Mouse (Mus musculus) adrenal gland, postnatal 14 days (tissue): ENCODE data around the gene Sspo. TPM values are rescaled to one million over a fixed set of nuclear protein-coding genes. Genes with fewer than 3 reads are reported as not detected.

Experiments used
- DNase-seq: peaks from one replicate; pipeline ENCODE4 v3.0.0; 2021; ENCODE audit warnings: mixed read lengths
- total RNA-seq: library from RNA; stranded (reverse); gene quantifications from 2 replicates; pipeline ENCODE4 v1.2.3, GENCODE M21; 2021

Gene Sspo
- total RNA-seq, 1 experiment from 2014 or later = 2.6 TPM

DNA sequence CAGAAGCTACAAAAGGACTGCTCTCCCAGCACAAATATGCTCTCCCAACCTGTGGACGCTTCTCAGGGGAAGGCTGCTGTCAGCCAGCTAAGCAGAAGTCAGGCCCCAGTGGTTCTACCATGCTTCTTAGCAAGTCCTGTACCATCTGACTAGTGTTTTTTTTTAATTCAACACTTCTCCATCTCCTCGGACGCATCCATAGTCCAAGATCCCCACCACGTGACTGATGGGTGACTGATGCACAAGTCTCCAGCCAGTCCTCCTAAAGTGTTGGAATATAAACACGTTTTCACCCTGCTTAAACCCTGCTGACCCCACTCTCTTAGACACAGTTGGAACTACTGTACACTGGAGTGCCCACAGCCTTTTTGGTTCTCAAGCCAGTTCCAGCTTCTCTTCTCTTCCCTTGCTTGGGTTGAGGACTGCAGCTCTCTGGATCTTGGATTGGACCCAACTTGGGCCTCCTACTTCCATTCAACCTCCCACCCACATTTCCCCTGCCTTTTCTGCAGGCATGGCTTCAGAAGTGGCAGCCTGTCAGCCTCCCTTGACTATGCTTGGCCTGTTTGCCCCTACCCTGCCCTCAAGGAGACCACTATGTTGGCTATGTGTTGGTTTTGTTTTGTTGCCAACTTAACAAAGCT lies 12.2 kb upstream of the Sspo start:
- DNase-seq = no peak

DNA sequence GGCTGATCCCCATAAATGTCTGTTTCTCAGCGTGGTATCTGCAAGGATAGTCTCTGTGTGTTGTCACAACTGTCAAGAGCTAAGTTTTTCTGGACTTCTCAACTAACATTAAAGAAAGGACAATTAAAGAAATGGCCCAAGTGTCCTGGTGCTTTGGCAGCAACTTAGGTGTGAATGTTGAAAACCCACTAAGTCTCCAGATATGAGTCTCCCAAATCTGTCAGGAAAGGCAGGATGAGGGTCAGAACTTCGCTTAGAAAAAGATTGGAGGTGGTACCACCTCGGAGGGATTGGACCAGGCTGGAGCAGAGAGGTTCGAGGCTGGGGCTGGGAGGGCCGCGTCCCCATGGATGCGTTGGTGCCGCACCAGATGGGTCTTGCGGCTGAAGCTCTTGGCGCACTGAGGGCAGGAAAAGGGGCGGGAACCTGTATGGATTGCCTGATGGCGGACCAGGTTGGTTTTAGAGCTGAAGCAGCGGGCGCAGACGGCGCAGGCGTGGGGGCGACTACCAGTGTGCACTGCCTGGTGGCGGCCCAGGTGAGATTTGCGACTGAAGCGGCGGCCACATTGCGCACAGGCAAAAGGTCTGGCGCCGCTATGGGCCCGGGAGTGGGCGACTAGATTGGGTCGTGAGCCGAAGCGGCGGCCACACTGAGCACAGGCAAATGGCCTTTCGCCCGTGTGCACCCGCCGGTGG lies 10.2 kb upstream of the Sspo start:
- DNase-seq = no peak

- DNase-seq = no peak
Measured at GRCm38 (mm10) chr6:48438475-48439125, 9.4 kb upstream of the Sspo start.

DNA sequence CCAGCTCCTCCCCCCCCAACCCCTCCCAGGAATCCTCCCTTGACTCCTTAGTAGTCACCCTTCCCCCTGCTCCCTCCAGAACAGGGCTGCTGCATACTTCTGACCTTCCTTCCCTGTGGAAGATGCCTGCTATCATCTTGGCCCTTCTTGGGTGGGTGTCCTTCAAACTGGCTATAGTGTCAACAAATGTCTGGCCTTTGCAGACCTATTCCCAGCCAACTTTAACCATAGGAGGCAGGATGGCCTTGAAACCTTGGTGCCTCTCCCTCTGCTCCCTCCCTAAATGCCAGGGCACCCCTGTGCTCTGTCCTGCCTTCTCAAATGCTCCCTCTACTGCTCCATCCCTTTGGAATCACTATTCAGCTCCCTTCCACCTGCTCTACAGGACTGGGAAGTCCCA lies 8.4 kb upstream of the Sspo start:
- DNase-seq = no peak

GRCm38 (mm10) chr6:48440306-48441014 lies 7.6 kb upstream of the Sspo start:
- DNase-seq = no peak

- peak; percentile 99 for DNase-seq
Measured at GRCm38 (mm10) chr6:48443592-48444309, 4.3 kb upstream of the Sspo start.

DNA sequence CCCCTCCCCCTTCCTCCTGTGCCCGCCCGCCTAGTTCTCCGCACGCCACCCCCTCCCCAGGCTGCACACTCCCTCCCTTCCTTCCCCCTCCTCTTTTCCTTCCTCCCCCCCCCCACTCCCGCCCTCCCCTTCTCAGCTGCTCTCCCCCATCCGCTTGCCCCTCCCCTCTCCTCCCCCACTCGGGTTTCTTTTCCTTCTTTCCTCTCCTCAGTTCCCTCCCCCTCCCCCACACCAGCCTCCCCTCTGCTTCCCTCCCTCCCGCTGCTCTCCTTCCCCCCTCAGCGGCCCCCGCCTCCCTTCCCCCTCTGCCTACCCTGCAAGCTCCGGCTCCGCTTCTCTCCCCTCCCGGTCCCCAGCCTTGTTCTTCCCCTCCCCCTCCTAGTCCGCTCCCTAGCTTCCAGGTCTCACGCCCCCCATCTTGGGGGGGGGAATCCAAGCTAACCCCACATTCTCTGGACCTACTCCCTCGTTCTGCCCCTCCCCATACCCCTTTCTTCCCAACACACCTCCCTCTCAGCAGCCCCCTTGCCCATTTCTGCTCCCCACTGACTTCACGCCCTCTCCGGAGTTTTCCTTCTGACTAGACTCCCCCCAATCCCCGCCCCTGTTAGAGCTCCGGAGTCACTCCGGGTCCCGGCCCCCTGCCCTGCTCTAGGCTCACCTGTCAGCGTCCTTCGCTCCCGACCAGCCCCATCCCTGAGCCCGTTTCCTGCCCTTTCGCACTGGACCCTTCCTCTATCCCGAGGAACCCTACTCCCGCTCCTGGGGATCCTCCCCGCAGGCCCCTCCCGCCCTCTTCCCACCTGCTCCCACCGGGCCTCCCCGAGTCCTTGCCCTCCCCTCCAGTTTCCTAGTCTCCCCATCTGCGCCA lies 3.5 kb upstream of the Sspo start:
- DNase-seq = peak; percentile 94

DNA sequence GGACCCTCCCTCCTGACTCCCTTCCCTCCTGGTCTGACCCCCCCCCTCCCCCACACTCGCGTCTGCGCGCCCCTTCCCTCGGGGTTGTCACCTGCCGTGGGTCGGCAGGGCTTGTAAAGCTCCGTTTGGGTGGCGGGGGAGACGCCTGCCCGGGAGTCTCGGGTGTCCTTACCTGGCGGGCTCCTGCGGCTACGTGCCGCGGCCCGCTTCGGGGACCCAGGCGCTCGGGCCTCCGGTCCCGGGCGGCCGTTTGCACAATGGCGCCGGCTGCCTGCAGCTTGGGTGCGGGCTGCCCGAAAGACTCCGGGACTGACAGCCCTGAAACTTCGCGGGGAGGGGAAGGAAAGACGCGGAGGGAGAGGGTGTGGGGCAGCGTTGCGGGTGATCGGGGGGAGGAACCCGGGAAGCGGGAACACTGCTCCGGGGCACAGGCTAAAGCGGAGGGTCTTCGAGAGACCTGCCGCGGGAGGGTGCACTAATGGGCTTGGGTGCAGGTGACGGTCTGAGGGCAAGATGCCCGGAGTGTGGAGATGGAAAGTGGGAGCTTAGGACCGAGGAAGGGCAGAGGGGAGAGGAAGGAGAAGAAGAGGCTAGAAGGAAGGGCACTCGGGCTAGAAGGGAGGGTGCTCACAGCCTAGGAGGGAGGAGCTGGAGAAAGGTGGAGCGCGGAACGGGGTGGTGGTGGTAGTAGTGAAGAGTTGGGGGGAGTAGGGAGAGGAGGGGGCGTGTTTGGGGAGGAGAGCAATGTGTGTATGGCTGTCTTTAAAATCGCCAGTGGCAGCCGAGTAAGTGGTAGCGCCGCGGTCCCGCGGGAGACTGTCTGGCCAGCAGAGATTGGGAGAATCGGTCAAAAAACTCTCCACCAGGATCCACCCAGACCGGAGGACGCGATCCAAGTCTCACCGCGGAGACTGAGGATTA lies 2.6 kb upstream of the Sspo start, which contains the start of gene Zfp467:
Zfp467 (minus strand) TSS at position 645 of the 921 bp plus-strand sequence.
- DNase-seq = peak; percentile 82

- DNase-seq = no peak
Measured at GRCm38 (mm10) chr6:48446256-48446655, 1.8 kb upstream of the Sspo start.

DNA sequence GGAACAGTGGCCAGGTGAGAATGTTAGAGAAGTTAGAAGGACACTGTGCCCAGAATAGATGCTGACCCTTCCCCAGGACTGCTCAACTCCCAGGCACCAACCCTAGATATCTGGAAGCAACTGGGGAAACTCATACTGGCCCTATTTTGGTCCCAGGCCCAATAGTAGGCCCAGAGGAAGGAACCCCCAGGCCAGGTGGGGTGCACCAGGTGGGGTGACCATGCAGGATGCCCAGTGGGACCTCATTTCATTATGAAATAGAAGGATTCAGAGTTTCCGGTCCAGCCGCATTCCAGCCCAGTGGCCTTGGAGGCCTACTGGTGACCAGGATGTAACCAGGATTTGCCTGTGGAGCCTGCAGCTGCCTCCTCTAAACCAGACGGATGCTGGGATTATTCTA lies 1.1 kb upstream of the Sspo start:
- no peak for DNase-seq

- DNase-seq = no peak
Measured at GRCm38 (mm10) chr6:48448527-48448926, 498 bp downstream of the Sspo start.

DNA sequence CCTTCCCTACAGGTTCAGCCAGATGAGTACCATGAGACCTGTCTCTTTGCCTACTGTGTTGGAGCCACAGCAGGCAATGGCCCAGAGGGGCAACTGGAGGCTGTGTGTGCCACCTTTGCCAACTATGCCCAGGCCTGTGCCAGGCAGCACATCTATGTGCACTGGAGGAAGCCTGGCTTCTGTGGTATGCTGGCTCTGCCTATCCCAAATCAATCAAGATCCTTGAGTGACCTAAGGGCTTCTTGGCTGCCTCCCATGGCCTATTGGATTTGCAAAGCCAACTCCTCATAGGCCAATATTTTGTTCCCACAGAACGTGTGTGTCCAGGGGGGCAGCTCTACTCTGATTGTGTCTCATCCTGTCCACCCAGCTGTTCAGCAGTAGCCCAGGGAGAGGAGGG lies 4.1 kb downstream of the Sspo start:
- no peak for DNase-seq

DNA sequence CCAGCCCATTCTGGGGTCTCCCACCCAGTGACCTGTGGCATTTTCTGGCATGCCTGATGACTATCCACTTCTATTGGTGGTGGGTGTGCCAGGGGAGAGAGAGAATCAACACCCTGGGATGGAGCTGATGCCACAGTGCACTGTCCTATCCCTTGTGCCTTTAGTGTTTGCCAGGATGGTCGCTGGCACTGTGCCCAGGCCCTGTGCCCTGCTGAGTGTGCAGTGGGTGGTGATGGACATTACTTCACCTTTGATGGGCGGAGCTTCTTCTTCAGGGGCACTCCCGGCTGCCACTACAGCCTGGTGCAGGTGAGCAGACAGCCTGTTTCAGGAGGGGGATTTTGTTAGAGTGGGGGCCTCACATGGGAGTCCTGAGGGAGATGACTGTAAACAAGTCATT lies 4.7 kb downstream of the Sspo start:
- DNase-seq = no peak

GRCm38 (mm10) chr6:48464966-48465679 lies 17.1 kb downstream of the Sspo start:
- no peak for DNase-seq

- no peak for DNase-seq
Measured at GRCm38 (mm10) chr6:48466715-48467114, 18.7 kb downstream of the Sspo start.

DNA sequence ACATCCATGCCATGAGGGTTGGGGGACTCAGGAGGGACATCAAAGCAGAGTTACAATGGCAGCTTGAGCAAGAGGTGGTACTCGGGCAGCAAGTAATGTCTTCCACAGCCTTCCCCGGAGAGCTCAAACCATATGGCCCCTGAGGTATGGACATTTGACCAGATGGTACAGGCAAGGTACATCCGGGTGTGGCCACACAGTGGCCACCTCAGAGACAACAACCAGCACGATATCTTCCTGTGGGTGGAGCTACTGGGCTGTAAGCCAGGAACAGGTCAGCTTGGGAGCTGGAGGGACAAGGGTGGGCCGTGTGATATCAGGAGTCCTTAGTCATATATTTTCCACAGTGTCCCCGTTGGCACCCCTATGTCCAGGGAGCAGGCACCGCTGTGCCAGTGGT lies 19.5 kb downstream of the Sspo start:
- no peak for DNase-seq

- DNase-seq = no peak
Measured at GRCm38 (mm10) chr6:48470739-48471138, 22.7 kb downstream of the Sspo start.

GRCm38 (mm10) chr6:48478446-48478845 lies 30.4 kb downstream of the Sspo start:
- no peak for DNase-seq

- DNase-seq = peak; percentile 16
Measured at GRCm38 (mm10) chr6:48482501-48482900, 34.5 kb downstream of the Sspo start.
